Mouse (Mus musculus): ENCODE measurements around the gene Pamr1.

DNA sequence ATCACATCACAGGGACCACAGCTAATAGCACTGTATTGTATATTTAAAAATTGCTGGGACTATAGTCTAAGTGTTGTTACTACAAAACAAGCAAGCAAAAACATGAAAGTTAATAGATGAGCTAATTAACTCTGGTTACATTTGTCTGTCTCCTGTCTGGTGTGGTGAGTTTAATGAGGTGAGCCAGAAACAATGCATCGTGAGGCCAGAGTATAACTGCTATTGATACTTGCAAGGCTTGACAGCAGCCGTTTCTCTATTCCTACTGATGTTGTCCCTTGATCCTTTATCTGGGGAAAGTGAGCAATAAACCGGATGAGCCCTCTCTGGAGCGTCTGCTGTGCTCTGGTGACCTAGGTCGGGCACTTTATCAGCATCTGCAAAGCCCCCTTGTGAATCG, 119.8 kb downstream of the Pamr1 start:
- no peak for TF ChIP-seq CTCF (IDR thresholded peaks at IDR 0.05; ENCODE audit: low read depth)
- no peak for TF ChIP-seq EP300 (optimal IDR thresholded peaks at IDR 0.05)

Measured in stomach, postnatal 0 days (tissue).